ENCODE assay signal across 25 mouse cellular contexts in genomic region chr6:67151515-67151914, GRCm38 (mm10).
DNase-seq lines count a peak whose midpoint lies in the region; ATAC-seq and TF ChIP-seq lines count a peak whose summit lies in the region.
"Had no signal": no experiment of that assay in that cellular context is flagged by ENCODE, and none has a peak within 500 bp of the region (broad histone marks: within the 10 kb centered on the region; RNA-seq: fewer than 3 reads in every experiment).

No protein-coding gene starts in this region.

- TF ChIP-seq EP300 in lung, postnatal 0 days (IDR thresholded peaks at IDR 0.05), result peak; percentile 42; the same call in 1 of the 2 replicates

- H3K27ac ChIP-seq in forebrain, embryonic 11.5 days (ENCODE audit: low read depth, low read length), result no peak overlapping the region
- H3K27ac ChIP-seq in forebrain, embryonic 12.5 days, result no peak overlapping the region
- no peak overlapping the region for H3K27ac ChIP-seq in lung, postnatal 0 days (ENCODE audit: low read length)
- H3K27ac ChIP-seq: embryonic facial prominence, embryonic 10.5 days; embryonic facial prominence, embryonic 12.5 days; forebrain, embryonic 13.5 days; forebrain, embryonic 15.5 days had no signal

- no peak overlapping the region for H3K9ac ChIP-seq in forebrain, embryonic 11.5 days (ENCODE audit: low read length)
- no peak overlapping the region for H3K9ac ChIP-seq in forebrain, embryonic 12.5 days
- no peak overlapping the region for H3K9ac ChIP-seq in lung, postnatal 0 days (replicated peaks; ENCODE audit: low read depth)
- H3K9ac ChIP-seq: embryonic facial prominence, embryonic 12.5 days; forebrain, embryonic 13.5 days; forebrain, embryonic 15.5 days; forebrain, postnatal 0 days had no signal

- no peak overlapping the region for H3K4me2 ChIP-seq in forebrain, embryonic 11.5 days (ENCODE audit: low read depth, low read length, severe bottlenecking)
- no peak overlapping the region for H3K4me2 ChIP-seq in forebrain, embryonic 12.5 days
- H3K4me2 ChIP-seq in lung, postnatal 0 days (replicated peaks; ENCODE audit: low read depth, low read length), result no peak overlapping the region
- H3K4me2 ChIP-seq: embryonic facial prominence, embryonic 12.5 days; forebrain, embryonic 13.5 days; forebrain, embryonic 15.5 days had no signal

- no peaks in the 10 kb centered on the region for H3K4me1 ChIP-seq in forebrain, embryonic 11.5 days (replicated peaks; ENCODE audit: control insufficient read depth, insufficient read depth, low read length)
- H3K4me1 ChIP-seq in forebrain, embryonic 12.5 days, result no peaks in the 10 kb centered on the region
- no peaks in the 10 kb centered on the region for H3K4me1 ChIP-seq in lung, postnatal 0 days (ENCODE audit: insufficient read depth, low read depth, low read length)
- H3K4me1 ChIP-seq: embryonic facial prominence, embryonic 12.5 days; forebrain, embryonic 13.5 days; forebrain, embryonic 15.5 days had no signal

- H3K27me3 ChIP-seq in forebrain, embryonic 11.5 days (ENCODE audit: control insufficient read depth, insufficient read depth, low read length), result no peaks in the 10 kb centered on the region
- H3K27me3 ChIP-seq in forebrain, embryonic 12.5 days, result no peaks in the 10 kb centered on the region
- no peaks in the 10 kb centered on the region for H3K27me3 ChIP-seq in lung, postnatal 0 days (replicated peaks; ENCODE audit: insufficient read depth, low read length)
- H3K27me3 ChIP-seq: CH12.LX; embryonic facial prominence, embryonic 12.5 days; forebrain, embryonic 13.5 days; forebrain, embryonic 15.5 days; Patski had no signal

- no peak overlapping the region for H3K4me3 ChIP-seq in forebrain, embryonic 11.5 days (ENCODE audit: low read depth, low read length)
- H3K4me3 ChIP-seq in forebrain, embryonic 12.5 days (replicated peaks), result no peak overlapping the region
- no peak overlapping the region for H3K4me3 ChIP-seq in lung, postnatal 0 days (ENCODE audit: low read depth, low read length)
- H3K4me3 ChIP-seq: embryonic facial prominence, embryonic 10.5 days; embryonic facial prominence, embryonic 12.5 days; forebrain, embryonic 13.5 days; forebrain, embryonic 15.5 days had no signal

- 91% methylated on average over 2 of the region's 2 CpGs for WGBS in forebrain, embryonic 11.5 days
- 92% methylated on average over 2 of the region's 2 CpGs for WGBS in forebrain, embryonic 12.5 days
- WGBS in lung, postnatal 0 days, result 49% methylated on average over 2 of the region's 2 CpGs

- H3K9me3 ChIP-seq in forebrain, embryonic 11.5 days (ENCODE audit: control insufficient read depth, low read length), result no peaks in the 10 kb centered on the region
- no peaks in the 10 kb centered on the region for H3K9me3 ChIP-seq in forebrain, embryonic 12.5 days
- no peaks in the 10 kb centered on the region for H3K9me3 ChIP-seq in lung, postnatal 0 days (ENCODE audit: low read length)
- H3K9me3 ChIP-seq: embryonic facial prominence, embryonic 10.5 days; embryonic facial prominence, embryonic 12.5 days; forebrain, embryonic 13.5 days; forebrain, embryonic 15.5 days; G1E had no signal

- no peaks in the 10 kb centered on the region for H3K36me3 ChIP-seq in forebrain, embryonic 11.5 days (ENCODE audit: control insufficient read depth, insufficient read depth, low read length)
- H3K36me3 ChIP-seq in forebrain, embryonic 12.5 days (replicated peaks), result no peaks in the 10 kb centered on the region
- H3K36me3 ChIP-seq in lung, postnatal 0 days (ENCODE audit: insufficient read depth, low read length), result no peaks in the 10 kb centered on the region
- H3K36me3 ChIP-seq: embryonic facial prominence, embryonic 10.5 days; embryonic facial prominence, embryonic 12.5 days; forebrain, embryonic 15.5 days; G1E had no signal

- TF ChIP-seq CTCF in lung, postnatal 0 days (IDR thresholded peaks at IDR 0.05), result no peak

- peak; percentile 5 for DNase-seq in forebrain, embryonic 11.5 days (ENCODE audit: low spot score)
- DNase-seq in lung, postnatal 0 days (ENCODE audit: low spot score), result peak; percentile 55
- DNase-seq in lung, postnatal 14 days, result no peak
- peak; percentile 33 for DNase-seq in lung, postnatal 36 days
- no peak for DNase-seq in lung, postnatal 4 days
- DNase-seq: adrenal gland, adult 8-10 months; adrenal gland, postnatal 14 days; adrenal gland, postnatal 36 days; B cell, adult 2 months; cerebellum, adult 11-12 months; cerebellum, adult 2 months; cerebellum, adult 9-10 months; cerebellum, postnatal 10 days; cerebellum, postnatal 25 days; forebrain, postnatal 0 days had no signal

- no peak for ATAC-seq in forebrain, embryonic 11.5 days (replicated peaks; ENCODE audit: low FRiP score)
- no peak for ATAC-seq in forebrain, embryonic 12.5 days (ENCODE audit: low FRiP score)
- ATAC-seq in lung, postnatal 0 days, result peak; percentile 74
- ATAC-seq: activated CD4-positive, CD25-positive, alpha-beta regulatory T cell, adult 4 months; CD4-positive, CD25-positive, alpha-beta regulatory T cell, adult 4 months; forebrain, embryonic 13.5 days; forebrain, embryonic 15.5 days; forebrain, postnatal 0 days; Patski had no signal

Comparison
In these comparisons a context has a peak if more than half of its experiments do, and no peak if none do; other contexts are left out.
1. DNase-seq: peak in forebrain, embryonic 11.5 days (single experiment), lung, postnatal 0 days (single experiment) and lung, postnatal 36 days (single experiment); none in lung, postnatal 14 days (single experiment) and lung, postnatal 4 days (0 of 2).